Mouse (Mus musculus): ENCODE measurements around the gene Zfp14. TPM values are rescaled to one million over a fixed set of nuclear protein-coding genes. Genes with fewer than 3 reads are reported as not detected.
A peak's percentile ranks its signal among the peaks of the same experiment; 100 is the strongest.

Zfp14 gene
- polyA plus RNA-seq, 1 experiment from 2014 or later, result 4.6 TPM

GRCm38 (mm10) chr7:30025358-30025757, 25.8 kb downstream of the Zfp14 start:
- no peak for DNase-seq (ENCODE audit: low spot score)
- Histone ChIP-seq H3K4me3 (ENCODE audit: low read depth, low read length) (no peak overlapping the region), H3K36me3 (replicated peaks; ENCODE audit: control insufficient read depth, insufficient read depth, low read depth, low read length) (peaks cover 21% of the 10 kb centered on the region), H3K9ac (replicated peaks; ENCODE audit: low read length) (no peak overlapping the region), H3K27me3 (ENCODE audit: control insufficient read depth, insufficient read depth, low read length) (no peaks in the 10 kb centered on the region), H3K4me1 (ENCODE audit: control insufficient read depth, insufficient read depth, low read length) (no peaks in the 10 kb centered on the region), H3K9me3 (replicated peaks; ENCODE audit: control insufficient read depth, low read length) (no peaks in the 10 kb centered on the region), H3K27ac (replicated peaks; ENCODE audit: low read depth, low read length) (no peak overlapping the region), H3K4me2 (ENCODE audit: low read depth, low read length) (no peak overlapping the region)
- 82% methylated on average over 5 of the region's 5 CpGs for WGBS
- no peak for ATAC-seq (replicated peaks; ENCODE audit: insufficient number of reproducible peaks, low FRiP score, low TSS enrichment, low read depth)

- peaks cover 23% of the 10 kb centered on the region for H3K36me3 ChIP-seq (replicated peaks; ENCODE audit: control insufficient read depth, insufficient read depth, low read depth, low read length)
Measured at GRCm38 (mm10) chr7:30023800-30024199, 27.4 kb downstream of the Zfp14 start.

GRCm38 (mm10) chr7:30023324-30023723, 27.9 kb downstream of the Zfp14 start:
- DNase-seq (ENCODE audit: low spot score), result no peak
- H3K27me3 ChIP-seq (ENCODE audit: control insufficient read depth, insufficient read depth, low read length), result no peaks in the 10 kb centered on the region
- no peak for ATAC-seq (replicated peaks; ENCODE audit: insufficient number of reproducible peaks, low FRiP score, low TSS enrichment, low read depth)
- H3K4me3 ChIP-seq (ENCODE audit: low read depth, low read length), result no peak overlapping the region
- peaks cover 26% of the 10 kb centered on the region for H3K36me3 ChIP-seq (replicated peaks; ENCODE audit: control insufficient read depth, insufficient read depth, low read depth, low read length)
- no peak overlapping the region for H3K27ac ChIP-seq (replicated peaks; ENCODE audit: low read depth, low read length)
- WGBS, result 95% methylated on average over 9 of the region's 9 CpGs
- H3K4me2 ChIP-seq (ENCODE audit: low read depth, low read length), result no peak overlapping the region
- H3K4me1 ChIP-seq (ENCODE audit: control insufficient read depth, insufficient read depth, low read length), result no peaks in the 10 kb centered on the region
- H3K9me3 ChIP-seq (replicated peaks; ENCODE audit: control insufficient read depth, low read length), result no peaks in the 10 kb centered on the region
- no peak overlapping the region for H3K9ac ChIP-seq (replicated peaks; ENCODE audit: low read length)

More at GRCm38 (mm10) chr7:30023800-30024199, 27.4 kb downstream of the Zfp14 start:
- ATAC-seq (replicated peaks; ENCODE audit: insufficient number of reproducible peaks, low FRiP score, low TSS enrichment, low read depth) (no peak), DNase-seq (ENCODE audit: low spot score) (no peak)
- Histone ChIP-seq H3K4me3 (ENCODE audit: low read depth, low read length) (no peak overlapping the region), H3K27me3 (ENCODE audit: control insufficient read depth, insufficient read depth, low read length) (no peaks in the 10 kb centered on the region), H3K4me2 (ENCODE audit: low read depth, low read length) (no peak overlapping the region), H3K4me1 (ENCODE audit: control insufficient read depth, insufficient read depth, low read length) (no peaks in the 10 kb centered on the region), H3K9ac (replicated peaks; ENCODE audit: low read length) (no peak overlapping the region), H3K27ac (replicated peaks; ENCODE audit: low read depth, low read length) (no peak overlapping the region), H3K9me3 (replicated peaks; ENCODE audit: control insufficient read depth, low read length) (no peaks in the 10 kb centered on the region)
- 90% methylated on average over 8 of the region's 8 CpGs for WGBS

- Histone ChIP-seq H3K9me3 (replicated peaks; ENCODE audit: control insufficient read depth, low read length) (no peaks in the 10 kb centered on the region), H3K4me2 (ENCODE audit: low read depth, low read length) (no peak overlapping the region), H3K36me3 (replicated peaks; ENCODE audit: control insufficient read depth, insufficient read depth, low read depth, low read length) (peaks cover 27% of the 10 kb centered on the region), H3K9ac (replicated peaks; ENCODE audit: low read length) (no peak overlapping the region), H3K27ac (replicated peaks; ENCODE audit: low read depth, low read length) (no peak overlapping the region), H3K27me3 (ENCODE audit: control insufficient read depth, insufficient read depth, low read length) (no peaks in the 10 kb centered on the region), H3K4me1 (ENCODE audit: control insufficient read depth, insufficient read depth, low read length) (no peaks in the 10 kb centered on the region), H3K4me3 (ENCODE audit: low read depth, low read length) (no peak overlapping the region)
- WGBS, result 82% methylated on average over 2 of the region's 2 CpGs
- DNase-seq (ENCODE audit: low spot score), result no peak
- no peak for ATAC-seq (replicated peaks; ENCODE audit: insufficient number of reproducible peaks, low FRiP score, low TSS enrichment, low read depth)
Measured at GRCm38 (mm10) chr7:30019543-30019942, 31.6 kb downstream of the Zfp14 start.

- H3K4me1 ChIP-seq (ENCODE audit: control insufficient read depth, insufficient read depth, low read length), result no peaks in the 10 kb centered on the region
- H3K4me2 ChIP-seq (ENCODE audit: low read depth, low read length), result no peak overlapping the region
- no peaks in the 10 kb centered on the region for H3K9me3 ChIP-seq (replicated peaks; ENCODE audit: control insufficient read depth, low read length)
- peaks cover 23% of the 10 kb centered on the region for H3K36me3 ChIP-seq (replicated peaks; ENCODE audit: control insufficient read depth, insufficient read depth, low read depth, low read length)
- H3K4me3 ChIP-seq (ENCODE audit: low read depth, low read length), result no peak overlapping the region
- ATAC-seq (replicated peaks; ENCODE audit: insufficient number of reproducible peaks, low FRiP score, low TSS enrichment, low read depth), result no peak
- no peak overlapping the region for H3K9ac ChIP-seq (replicated peaks; ENCODE audit: low read length)
- H3K27ac ChIP-seq (replicated peaks; ENCODE audit: low read depth, low read length), result no peak overlapping the region
- 95% methylated on average over 6 of the region's 6 CpGs for WGBS
- no peaks in the 10 kb centered on the region for H3K27me3 ChIP-seq (ENCODE audit: control insufficient read depth, insufficient read depth, low read length)
- no peak for DNase-seq (ENCODE audit: low spot score)
Measured at GRCm38 (mm10) chr7:30017226-30017625, 34.0 kb downstream of the Zfp14 start.

- no peaks in the 10 kb centered on the region for H3K9me3 ChIP-seq (replicated peaks; ENCODE audit: control insufficient read depth, low read length)
- WGBS, result 83% methylated on average over 4 of the region's 4 CpGs
Measured at GRCm38 (mm10) chr7:30012956-30013363, 38.2 kb downstream of the Zfp14 start.

GRCm38 (mm10) chr7:30010551-30011195, 40.5 kb downstream of the Zfp14 start:
- H3K36me3 ChIP-seq (replicated peaks; ENCODE audit: control insufficient read depth, insufficient read depth, low read depth, low read length), result peaks cover 8% of the 10 kb centered on the region; the same call in 1 of the 2 replicates
- DNase-seq (ENCODE audit: low spot score), result no peak

More at GRCm38 (mm10) chr7:30012956-30013363, 38.2 kb downstream of the Zfp14 start:
- DNase-seq (ENCODE audit: low spot score) (peak; percentile 62), ATAC-seq (replicated peaks; ENCODE audit: insufficient number of reproducible peaks, low FRiP score, low TSS enrichment, low read depth) (no peak)
- no peaks in the 10 kb centered on the region; the same call in 1 of the 2 replicates for H3K4me1 ChIP-seq (ENCODE audit: control insufficient read depth, insufficient read depth, low read length)
- H3K27ac ChIP-seq (replicated peaks; ENCODE audit: low read depth, low read length), result no peak overlapping the region
- H3K4me3 ChIP-seq (ENCODE audit: low read depth, low read length), result no peak overlapping the region
- H3K27me3 ChIP-seq (ENCODE audit: control insufficient read depth, insufficient read depth, low read length), result no peaks in the 10 kb centered on the region
- no peak overlapping the region for H3K9ac ChIP-seq (replicated peaks; ENCODE audit: low read length)
- no peak overlapping the region for H3K4me2 ChIP-seq (ENCODE audit: low read depth, low read length)
- H3K36me3 ChIP-seq (replicated peaks; ENCODE audit: control insufficient read depth, insufficient read depth, low read depth, low read length), result peaks cover 17% of the 10 kb centered on the region

GRCm38 (mm10) chr7:30009321-30010085, 41.7 kb downstream of the Zfp14 start:
- DNase-seq (ENCODE audit: low spot score), result no peak
- WGBS, result 78% methylated on average over 21 of the region's 21 CpGs

More at GRCm38 (mm10) chr7:30010551-30011195, 40.5 kb downstream of the Zfp14 start:
- H3K27me3 ChIP-seq (ENCODE audit: control insufficient read depth, insufficient read depth, low read length), result no peaks in the 10 kb centered on the region
- no peaks in the 10 kb centered on the region for H3K9me3 ChIP-seq (replicated peaks; ENCODE audit: control insufficient read depth, low read length)
- H3K4me2 ChIP-seq (ENCODE audit: low read depth, low read length), result no peak overlapping the region
- 80% methylated on average over 10 of the region's 10 CpGs for WGBS
- H3K4me3 ChIP-seq (ENCODE audit: low read depth, low read length), result no peak overlapping the region
- H3K9ac ChIP-seq (replicated peaks; ENCODE audit: low read length), result no peak overlapping the region
- no peak for ATAC-seq (replicated peaks; ENCODE audit: insufficient number of reproducible peaks, low FRiP score, low TSS enrichment, low read depth)
- no peaks in the 10 kb centered on the region; the same call in 1 of the 2 replicates for H3K4me1 ChIP-seq (ENCODE audit: control insufficient read depth, insufficient read depth, low read length)
- H3K27ac ChIP-seq (replicated peaks; ENCODE audit: low read depth, low read length), result no peak overlapping the region

More at GRCm38 (mm10) chr7:30009321-30010085, 41.7 kb downstream of the Zfp14 start:
- no peak for ATAC-seq (replicated peaks; ENCODE audit: insufficient number of reproducible peaks, low FRiP score, low TSS enrichment, low read depth)
- H3K4me3 ChIP-seq (ENCODE audit: low read depth, low read length), result no peak overlapping the region
- H3K27me3 ChIP-seq (ENCODE audit: control insufficient read depth, insufficient read depth, low read length), result no peaks in the 10 kb centered on the region
- H3K27ac ChIP-seq (replicated peaks; ENCODE audit: low read depth, low read length), result no peak overlapping the region
- no peaks in the 10 kb centered on the region for H3K9me3 ChIP-seq (replicated peaks; ENCODE audit: control insufficient read depth, low read length)
- H3K4me1 ChIP-seq (ENCODE audit: control insufficient read depth, insufficient read depth, low read length), result no peaks in the 10 kb centered on the region; the same call in 1 of the 2 replicates
- H3K36me3 ChIP-seq (replicated peaks; ENCODE audit: control insufficient read depth, insufficient read depth, low read depth, low read length), result peaks cover 8% of the 10 kb centered on the region; the same call in 1 of the 2 replicates
- no peak overlapping the region for H3K4me2 ChIP-seq (ENCODE audit: low read depth, low read length)
- no peak overlapping the region for H3K9ac ChIP-seq (replicated peaks; ENCODE audit: low read length)
